Mouse (Mus musculus): Measurements from ENCODE around the gene Prrt1.

Gene Prrt1

DNA sequence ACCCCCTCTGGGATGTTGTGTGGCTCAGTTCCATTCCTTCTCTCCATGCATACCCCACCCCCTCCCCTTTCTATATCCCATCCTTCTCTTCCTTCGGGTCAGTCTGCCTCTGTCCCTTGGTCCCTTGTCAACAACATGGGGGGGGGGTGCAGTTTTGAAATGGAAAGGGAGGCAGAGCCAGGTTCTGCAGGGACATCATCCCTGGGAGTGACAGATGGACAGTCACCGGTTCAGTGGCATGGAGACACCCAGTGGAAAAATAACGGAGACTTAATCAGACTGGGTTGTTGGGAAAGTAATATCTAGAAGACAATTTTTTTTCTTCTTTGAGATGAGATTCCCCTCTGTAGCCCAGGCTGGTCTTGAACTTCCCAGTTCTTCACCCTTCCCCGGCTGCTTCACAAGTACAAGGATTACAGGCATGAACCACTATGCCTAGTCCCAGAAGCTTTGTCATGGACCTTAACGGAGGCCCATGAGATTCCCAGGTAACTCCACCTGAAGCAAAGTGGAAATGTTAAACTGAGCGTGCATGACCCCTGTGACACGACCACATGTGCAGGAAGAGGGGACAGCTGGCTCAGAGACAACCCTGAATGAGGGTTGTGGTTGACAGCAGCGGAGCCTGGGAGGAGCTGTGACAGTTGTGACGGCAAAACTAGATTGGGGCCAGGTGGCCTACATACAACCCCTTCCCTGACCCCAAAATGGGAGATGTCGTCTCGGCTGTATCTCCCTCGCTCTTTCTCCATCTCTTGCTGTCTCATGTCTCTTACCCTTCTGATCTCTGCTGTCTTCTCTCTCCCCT, 667 bp downstream of the Prrt1 start:
- no peak for DNase-seq

DNA sequence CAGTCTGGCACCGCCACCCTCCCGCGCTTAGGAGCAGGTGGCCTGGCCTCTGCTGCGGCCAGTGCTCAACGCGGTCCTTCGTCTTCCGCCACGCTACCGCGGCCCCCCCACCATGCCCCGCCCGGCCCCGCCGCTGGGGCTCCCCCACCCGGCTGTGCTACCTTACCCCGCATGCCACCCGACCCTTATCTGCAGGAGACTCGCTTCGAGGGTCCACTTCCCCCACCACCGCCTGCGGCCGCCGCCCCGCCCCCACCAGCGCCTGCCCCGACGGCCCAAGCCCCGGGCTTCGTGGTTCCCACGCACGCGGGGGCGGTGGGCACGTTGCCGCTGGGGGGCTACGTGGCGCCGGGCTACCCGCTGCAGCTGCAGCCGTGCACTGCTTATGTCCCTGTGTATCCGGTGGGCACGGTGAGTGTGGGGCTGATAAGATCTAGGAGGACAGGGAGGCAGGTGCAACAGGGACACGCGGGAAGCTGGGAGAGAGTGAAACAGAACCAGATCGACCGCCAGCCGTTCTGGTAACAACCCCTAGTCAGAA, 1.5 kb downstream of the Prrt1 start:
- DNase-seq, result no peak

DNA sequence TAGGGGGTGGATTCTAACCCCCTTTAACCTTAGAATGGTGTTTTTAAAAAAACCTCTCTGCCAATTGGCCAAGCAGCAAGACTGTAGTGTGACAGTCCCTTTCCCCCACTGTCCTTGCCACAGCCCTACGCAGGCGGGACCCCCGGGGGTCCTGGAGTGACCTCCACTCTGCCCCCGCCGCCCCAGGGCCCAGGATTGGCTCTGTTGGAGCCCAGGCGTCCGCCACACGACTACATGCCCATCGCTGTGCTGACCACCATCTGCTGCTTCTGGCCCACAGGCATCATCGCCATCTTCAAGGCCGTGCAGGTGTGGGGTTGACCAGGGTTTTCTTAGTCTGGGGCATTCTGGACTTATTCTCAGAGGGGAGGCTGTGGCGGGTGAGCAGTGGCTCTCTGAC, 2.3 kb downstream of the Prrt1 start:
- DNase-seq, result no peak

DNA sequence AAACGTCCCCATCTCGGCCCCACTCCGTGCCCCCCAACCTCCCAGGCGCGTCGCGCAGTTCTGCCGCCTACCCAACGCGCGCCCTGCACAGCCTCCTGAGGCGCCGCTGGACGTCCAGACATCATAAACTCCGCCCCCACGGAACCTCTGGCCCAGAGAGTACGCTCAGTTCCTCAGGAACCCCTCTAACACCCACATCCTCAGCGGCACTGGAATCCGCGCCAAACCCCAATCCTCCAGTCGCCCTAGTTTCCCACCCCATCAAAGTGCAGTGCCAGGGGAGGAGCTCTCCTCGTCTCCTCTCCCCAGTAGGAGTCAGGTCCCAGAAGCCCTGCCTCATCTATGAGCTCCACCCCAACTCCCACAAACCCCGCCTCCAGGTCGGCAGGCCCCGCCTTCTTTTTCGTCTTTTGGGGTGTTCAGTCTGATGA, 2.9 kb downstream of the Prrt1 start:
- peak; percentile 94 for DNase-seq

DNA sequence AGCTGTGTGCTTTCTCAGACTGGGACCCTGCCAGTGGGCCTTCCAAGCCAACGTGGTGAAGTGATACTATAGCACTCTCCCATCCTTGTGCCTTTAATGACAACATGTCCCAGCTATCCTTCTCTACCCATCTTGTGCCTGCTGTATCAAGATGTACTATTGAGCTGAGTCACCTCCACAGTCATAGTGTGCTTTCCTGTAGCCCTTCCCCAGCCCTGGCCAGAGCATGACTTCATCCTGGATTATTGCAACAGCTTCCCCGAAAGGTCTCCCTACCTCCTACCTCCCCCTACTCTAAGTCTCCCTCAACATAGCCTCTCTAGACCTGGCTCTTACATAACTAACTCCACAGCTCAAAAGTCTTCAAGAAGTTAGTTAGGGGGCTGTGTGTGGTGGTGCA, 6.3 kb downstream of the Prrt1 start:
- DNase-seq, result no peak

DNA sequence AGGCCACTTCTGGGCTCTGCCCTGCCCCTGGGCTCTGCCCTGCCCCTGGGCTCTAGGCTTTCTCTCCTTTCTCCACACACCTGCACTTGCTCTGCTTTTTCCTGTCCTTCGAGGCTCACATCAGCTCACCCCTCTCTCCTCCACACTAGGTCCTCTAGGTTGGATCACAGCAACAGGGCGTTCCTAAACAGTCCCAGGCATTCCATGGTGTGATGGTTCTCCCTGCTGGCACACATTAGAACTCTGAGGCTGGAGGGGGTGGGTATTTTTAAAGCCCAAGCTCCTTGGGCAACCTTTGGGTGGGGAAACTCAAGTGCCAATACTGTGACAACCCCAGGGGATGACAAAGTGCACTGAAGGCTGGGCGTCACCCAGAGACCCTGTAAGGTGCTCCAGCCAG, 8.1 kb downstream of the Prrt1 start:
- no peak for DNase-seq

DNA sequence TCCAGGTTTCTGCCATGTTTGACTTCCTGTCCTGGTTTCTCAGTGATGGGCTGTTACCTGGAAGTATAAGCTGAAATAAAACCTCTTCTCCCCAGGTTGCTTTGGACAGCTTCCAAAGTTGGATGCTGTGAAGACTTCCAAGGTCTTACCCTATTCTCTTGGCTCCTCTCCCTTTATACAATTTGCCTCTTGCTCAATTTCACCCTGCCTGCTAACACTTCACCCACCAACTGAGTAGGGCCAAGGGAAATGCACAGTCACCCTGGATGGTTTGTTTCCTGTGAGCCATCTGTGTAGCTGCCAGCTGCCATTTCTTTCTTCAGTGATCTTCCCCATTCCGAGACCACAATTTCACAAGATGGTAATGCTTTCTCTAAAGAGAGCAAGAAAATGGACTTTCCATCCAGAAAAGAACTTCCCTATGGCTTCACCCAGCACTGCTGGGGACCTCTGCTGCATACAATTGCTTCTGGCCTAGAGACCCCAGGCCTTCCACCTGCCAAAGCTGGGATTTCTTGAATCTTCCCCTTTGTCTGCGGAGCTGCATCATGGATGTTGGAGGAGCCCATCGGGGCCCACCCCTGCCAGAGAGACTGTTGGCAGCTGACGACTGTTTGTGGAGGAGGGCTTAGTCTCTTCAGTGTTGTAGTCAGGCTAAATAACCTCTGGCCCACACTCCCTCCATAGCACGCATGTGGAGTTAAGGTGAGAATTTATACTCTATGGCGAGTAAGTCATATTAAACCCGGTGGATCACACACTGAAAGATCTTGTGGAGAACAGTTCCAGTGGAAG, 10.3 kb downstream of the Prrt1 start:
- no peak for DNase-seq

DNA sequence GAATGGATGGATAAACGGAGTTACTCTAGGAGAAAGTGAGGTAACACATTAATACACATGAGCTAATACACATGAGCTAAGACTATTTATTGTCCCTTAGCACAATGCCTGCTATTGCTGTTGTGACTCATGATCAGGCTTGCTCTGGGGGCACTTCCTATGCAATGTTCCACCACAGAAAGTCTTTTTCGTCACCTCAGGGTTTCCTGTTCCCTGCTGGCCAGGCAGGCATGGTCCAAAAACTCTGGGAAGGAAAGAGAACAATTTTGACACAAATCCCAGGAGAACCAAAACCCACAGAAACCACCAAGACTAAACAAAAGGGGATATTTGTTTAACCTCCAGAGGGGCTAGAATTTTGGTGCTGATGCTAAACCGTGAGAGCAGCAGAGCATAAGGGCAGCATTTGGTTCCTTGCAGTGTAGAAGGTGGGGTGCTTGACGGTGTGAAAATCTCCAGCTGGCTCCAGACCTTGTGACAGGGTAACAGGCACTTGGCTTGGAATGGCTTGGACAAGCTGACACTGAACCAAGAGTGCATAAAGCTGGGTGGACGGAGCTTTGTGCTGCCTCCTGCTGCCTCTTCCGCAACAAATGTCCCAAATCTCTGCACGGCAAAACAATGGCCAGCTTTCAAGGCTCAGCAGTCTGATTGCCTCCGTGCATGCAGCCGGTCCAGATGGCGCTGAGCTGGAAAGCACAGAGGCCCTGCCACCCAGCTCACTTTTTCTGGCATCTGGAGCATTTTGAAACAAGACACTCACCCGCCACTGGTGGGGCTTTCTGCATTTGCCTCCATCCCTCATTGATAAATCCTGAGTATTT, 11.7 kb downstream of the Prrt1 start:
- peak; percentile 86 for DNase-seq

DNA sequence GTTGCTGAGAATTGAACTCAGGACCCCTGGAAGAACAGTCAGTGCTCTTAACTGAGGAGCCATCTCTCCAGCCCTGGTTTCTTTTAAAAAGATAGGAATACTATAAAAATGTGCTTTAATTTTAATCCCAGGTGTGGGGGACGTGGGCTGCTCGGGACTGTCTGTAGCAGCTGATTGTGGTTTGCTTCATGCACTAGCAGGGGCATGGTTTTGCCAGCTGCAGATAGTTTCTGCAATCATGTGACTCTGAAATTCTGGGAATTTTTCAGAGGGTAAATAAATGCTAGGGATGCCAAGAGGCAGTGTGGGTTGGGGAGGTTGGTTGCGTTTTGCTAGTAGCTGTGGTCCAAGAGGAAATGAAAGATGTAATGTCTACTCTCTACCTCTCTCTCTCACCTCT, 12.6 kb downstream of the Prrt1 start:
- no peak for DNase-seq

DNA sequence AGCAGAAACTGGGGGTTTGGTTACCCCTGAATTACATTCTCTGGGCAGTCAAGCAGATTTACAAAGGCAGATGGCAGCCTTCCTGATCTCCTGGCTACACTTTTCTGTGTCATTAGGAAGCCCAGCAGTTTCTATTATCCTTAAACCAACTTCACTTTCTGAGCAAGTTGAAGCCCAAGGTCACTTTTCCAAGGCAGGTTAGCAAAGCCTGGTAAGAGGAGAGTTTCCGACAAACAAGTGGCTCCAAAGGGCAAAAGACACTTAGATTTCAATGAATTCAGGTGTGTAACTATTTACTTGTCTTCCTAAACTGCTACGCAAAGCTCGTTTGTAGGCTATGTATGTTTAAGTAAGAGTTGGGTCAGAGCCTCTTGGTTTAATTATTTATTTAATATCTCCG, 14.0 kb downstream of the Prrt1 start:
- DNase-seq, result no peak

DNA sequence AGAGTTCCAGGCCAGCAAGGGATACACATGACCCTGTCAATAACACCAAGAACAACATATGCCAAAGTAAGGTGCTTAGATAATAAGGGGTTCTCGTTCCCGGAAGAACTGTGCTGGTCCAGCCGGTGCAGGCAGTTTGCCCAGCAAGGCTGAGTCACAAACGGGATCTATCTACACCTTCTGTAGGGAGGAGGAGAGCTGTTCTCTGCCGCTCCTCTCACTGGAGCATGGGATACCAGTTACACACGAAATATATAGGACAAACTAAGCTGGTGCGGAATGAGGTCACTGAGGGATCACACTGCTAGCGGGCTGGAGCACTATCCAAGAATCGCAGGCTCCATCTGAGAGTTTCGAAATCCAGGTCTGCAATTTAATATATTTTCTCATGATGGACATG, 14.6 kb downstream of the Prrt1 start:
- DNase-seq, result no peak

DNA sequence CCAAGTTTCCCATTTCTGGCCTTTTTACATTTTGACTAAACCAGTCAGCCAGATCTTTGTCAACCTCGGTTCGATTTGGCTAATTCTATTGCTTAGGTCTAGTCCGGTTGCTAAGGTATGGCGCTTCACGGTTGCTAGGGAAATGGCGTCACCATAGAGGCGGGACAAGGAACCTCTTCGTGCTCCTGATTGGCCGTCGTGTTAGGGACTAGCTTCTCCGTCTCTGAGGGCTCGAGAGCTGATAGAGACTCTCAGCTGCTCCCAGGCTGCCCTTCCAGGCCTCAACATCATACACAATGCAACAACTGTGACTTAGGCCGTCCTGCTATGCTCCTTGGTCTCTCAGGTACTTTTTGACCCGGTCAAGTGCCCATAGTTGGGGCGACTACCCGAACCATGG, 15.3 kb downstream of the Prrt1 start, which contains the start of gene Fkbpl:
Gene Fkbpl (plus strand): TSS at position 157 of the 400 bp plus-strand sequence.
- DNase-seq, result peak; percentile 98

DNA sequence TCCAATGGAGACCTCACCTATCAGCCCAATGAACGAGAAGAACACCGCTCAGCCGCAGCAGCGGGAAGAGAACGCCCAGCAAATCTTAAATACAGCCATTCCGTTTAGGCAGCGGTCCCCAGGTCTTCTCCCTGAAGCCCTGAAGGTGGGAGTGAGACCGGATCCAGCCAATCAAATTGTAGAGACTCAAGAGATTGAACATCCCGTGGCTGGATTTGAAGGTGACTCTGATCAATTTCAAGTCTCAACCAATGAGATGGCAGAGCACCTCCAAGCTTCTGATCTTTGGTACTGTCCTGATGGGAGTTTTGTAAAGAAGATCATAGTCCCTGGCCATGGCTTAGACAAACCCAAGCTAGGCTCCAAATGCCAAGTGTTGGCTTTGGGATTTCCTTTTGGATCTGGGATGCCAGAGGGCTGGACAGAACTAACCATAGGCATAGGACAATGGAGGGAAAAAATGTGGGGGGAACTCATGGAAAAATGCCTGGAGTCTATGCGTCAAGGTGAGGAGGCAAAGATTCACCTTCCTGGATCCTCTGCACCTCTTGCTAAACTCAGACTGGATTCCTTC, 16.0 kb downstream of the Prrt1 start:
- DNase-seq, result no peak

DNA sequence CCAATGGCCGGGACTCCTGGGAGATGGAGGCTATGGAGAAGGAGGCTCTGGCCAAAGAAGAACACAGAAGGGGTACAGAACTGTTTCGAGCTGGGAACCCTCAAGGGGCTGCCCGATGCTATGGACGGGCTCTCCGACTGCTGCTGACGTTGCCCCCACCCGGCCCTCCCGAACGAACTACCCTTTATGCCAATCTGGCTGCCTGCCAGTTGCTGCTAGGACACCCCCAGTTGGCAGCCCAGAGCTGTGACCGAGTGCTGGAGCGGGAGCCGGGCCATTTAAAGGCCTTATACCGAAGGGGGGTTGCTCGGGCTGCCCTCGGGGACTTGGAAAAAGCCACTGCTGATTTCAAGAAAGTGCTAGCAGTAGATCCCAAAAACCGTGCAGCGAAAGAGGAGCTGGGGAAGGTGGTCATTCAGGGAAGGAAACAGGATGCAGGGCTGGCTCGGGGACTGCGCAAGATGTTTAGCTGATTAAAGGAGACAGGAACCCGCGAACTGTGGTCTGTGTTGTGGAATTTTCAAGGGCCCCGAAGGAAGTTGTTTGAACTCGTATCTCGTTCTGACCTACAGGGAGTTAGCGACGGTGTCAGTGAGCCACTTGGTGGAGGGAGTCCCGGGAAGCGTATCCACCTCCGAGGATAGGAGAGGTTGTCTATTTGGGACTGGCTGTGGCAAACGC, 16.6 kb downstream of the Prrt1 start:
- DNase-seq, result no peak

DNA sequence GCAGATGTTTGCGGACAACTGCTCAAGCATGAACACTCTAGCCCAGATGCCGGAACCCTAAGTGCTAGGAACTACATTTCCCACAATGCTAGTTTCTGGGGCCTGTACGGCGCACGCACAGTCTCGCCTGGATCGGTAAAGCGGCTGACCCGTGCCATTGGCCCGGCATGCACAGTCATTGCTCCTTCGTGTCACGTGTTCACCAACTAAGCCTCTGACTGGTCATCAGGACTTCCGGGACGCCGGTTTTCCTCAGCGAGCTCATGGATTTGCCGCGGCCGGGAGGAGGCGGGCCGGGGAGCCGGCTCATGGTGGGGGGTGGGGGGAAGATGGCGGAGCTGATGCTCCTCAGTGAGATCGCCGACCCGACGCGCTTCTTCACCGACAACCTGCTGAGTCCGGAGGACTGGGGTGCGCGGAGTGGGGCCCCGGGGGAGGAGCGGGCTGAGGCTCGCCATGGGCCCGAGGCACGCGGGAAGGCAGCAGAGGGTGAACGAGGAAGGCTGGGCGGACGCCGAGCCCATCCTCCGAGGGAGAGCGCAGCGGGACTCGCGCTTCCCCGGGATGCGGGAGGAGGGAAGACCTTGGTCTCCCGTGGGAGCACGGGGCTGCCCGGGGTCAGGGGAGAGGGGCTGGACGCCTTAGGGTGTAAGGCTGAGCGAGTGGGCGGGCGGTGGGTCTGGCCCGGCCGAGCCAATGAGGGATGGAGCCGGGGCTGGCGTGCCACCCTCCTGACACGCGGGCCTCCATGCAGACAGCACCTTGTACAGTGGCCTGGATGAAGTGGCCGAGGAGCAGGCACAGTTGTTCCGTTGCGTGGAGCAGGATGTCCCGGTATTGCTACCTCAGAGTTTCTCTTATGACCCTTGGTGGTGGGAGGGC, 17.8 kb downstream of the Prrt1 start, which contains the start of gene Atf6b:
Gene Atf6b (plus strand): TSS at position 241 of the 882 bp plus-strand sequence.
- DNase-seq, result peak; percentile 99

DNA sequence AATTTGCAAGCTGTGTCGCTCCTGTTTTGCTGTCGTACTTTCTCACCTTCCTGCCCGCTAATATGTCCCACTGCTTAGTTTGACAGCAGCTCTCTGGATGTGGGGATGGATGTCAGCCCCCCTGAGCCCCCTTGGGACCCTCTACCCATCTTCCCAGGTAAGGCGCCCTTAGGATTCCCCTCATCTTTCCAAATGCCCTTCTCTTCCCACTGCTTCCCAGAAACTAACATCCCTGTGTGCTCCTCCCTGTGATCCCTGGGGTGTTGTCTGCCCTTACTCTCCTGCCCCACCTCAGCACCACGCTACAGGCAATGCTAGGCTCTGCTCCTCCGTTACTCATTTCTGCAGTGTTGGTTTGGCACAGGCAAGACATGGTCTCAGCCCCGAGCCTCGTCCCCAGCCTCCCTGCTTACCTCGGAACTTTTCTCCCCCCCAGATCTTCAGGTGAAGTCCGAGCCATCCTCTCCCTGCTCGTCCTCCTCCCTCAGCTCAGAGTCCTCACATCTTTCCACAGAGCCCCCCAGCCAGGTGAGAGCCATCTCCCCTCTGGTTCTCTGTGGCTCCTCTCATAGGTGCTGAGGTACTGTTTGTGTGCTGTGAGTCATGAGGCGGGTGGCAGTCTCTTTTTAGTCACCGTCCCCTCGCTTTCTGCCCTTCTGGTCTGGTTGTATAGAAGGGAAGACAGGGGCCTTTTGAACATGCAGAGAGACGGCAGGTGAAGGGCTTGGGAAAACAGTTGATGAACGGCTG, 19.0 kb downstream of the Prrt1 start:
- DNase-seq, result no peak

DNA sequence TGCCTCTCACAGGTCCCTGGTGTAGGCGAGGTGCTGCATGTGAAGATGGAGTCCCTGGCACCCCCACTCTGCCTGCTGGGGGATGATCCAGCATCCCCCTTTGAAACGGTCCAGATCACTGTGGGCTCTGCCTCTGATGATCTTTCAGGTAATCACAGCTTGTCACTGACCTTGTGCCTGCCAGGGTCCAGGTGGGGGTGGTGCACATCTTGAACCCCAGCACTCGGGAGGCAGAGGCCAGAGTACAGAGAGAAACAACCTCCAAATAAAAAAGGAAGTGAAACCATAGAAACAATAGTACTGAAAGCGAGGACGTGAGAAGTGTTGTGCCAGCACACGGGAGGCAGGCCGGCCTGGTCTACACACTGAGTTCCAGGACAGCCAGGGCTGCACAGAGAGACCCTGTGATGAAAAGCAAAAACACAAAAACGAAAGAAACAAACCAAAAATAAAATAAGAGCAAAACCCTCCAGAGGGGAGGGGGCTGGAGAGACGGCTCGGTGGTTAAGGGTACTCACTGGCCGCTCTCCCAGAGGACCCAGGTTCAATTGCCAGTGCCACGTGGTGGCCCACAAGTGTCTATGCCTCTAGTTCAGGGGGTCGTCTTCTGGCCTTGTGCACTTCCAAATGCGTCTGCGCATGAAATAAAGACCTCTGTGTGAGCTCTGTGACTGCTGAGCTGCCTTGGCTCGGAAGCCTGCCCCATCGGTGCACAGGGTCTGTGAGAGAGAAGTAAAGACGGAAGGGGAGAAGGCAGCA, 20.0 kb downstream of the Prrt1 start:
- no peak for DNase-seq

DNA sequence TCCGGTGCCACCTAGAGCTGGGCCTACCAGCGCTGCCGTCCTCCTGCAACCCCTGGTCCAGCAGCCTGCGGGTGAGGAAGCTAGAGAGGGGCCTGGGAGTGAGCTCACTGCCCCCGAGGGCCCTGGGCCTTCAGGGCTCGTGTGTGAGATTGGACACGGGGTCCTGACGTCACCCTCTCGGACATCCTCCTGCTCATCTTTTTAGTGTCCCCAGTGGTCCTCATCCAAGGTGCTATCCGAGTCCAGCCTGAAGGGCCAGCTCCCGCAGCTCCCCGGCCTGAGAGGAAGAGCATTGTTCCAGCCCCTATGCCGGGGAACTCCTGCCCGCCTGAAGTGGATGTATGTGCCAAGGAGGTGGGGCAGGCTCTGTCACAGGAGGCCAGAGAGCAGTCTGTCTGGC, 21.4 kb downstream of the Prrt1 start:
- no peak for DNase-seq

DNA sequence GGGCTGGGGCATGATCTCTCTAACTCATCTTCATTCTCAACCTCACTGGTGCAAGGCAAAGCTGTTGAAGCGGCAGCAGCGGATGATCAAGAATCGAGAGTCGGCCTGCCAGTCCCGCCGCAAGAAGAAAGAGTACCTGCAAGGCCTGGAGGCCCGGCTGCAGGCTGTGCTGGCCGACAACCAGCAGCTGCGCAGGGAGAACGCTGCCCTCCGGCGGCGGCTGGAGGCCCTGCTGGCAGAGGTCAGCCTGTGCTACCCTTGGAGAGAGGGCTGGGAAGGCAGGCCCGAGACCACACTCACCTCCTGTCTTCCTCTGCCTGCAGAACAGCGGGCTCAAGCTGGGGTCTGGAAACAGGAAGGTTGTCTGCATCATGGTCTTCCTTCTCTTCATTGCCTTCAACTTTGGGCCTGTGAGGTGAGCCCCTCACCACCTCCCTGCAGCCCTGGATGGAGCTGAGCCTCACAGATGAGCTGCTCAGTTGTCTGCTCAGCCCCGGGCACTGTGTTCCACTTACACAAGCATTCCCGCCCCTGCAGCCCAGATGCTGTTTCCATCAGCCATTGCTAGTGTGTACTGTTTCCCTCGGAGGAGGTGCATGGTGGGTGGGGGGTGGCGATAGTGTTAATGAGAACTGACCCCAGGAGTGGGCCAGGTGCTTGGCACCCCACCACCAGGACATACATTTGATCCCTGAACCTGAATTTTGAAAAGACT, 22.3 kb downstream of the Prrt1 start:
- peak; percentile 79 for DNase-seq
